Mouse (Mus musculus) heart, postnatal 0 days (tissue): ENCODE data around the gene Kcnn1. TPM values are rescaled to one million over a fixed set of nuclear protein-coding genes. Genes with fewer than 3 reads are reported as not detected.
"Not testable (repeated sequence)": the region's sequence is repeated elsewhere in the genome, so short reads cannot be mapped to it uniquely, and the experiment has no call there.

Source experiments
- ATAC-seq: fragments of 200-750 bp; cut with Nextera tagmentation; 2 replicates; pipeline ENCODE4 v1.8.0; 2017; ENCODE audit warnings: low read depth, moderate number of reproducible peaks, moderate library complexity; ENCODE audit not compliant: insufficient read depth
- DNase-seq: peaks from one replicate; pipeline ENCODE4 v3.0.0-alpha.2; 2016; ENCODE audit warnings: low spot score
- H3K27ac ChIP-seq: fragments of 300-500 bp; sonication (generic); 2 replicates; pipeline ENCODE4 v1.5.1; 2014; ENCODE audit warnings: low read depth, mild to moderate bottlenecking
- H3K27me3 ChIP-seq: fragments of 300-500 bp; sonication (generic); 2 replicates; pipeline ENCODE4 v1.6.1; 2014; ENCODE audit warnings: low read length, mixed read lengths; ENCODE audit not compliant: control insufficient read depth, insufficient read depth
- H3K36me3 ChIP-seq: fragments of 300-500 bp; sonication (generic); replicated peaks from 2 replicates; pipeline ENCODE4 v1.6.1; 2014; ENCODE audit warnings: low read length, mixed read lengths; ENCODE audit not compliant: control insufficient read depth, insufficient read depth
- H3K4me1 ChIP-seq: fragments of 300-500 bp; sonication (generic); 2 replicates; pipeline ENCODE4 v1.6.1; 2014; ENCODE audit warnings: antibody characterized with exemption; ENCODE audit not compliant: control insufficient read depth, insufficient read depth
- H3K4me2 ChIP-seq: fragments of 300-500 bp; sonication (generic); 2 replicates; pipeline ENCODE4 v1.6.1; 2014; ENCODE audit warnings: low read depth, mild to moderate bottlenecking, low read length, moderate library complexity
- H3K4me3 ChIP-seq: fragments of 300-500 bp; sonication (generic); 2 replicates; pipeline ENCODE4 v1.5.1; 2014; ENCODE audit warnings: low read depth, low read length
- H3K9ac ChIP-seq: fragments of 300-500 bp; sonication (generic); replicated peaks from 2 replicates; pipeline ENCODE4 v1.6.1; 2014; ENCODE audit warnings: low read depth, low read length, mixed read lengths
- H3K9me3 ChIP-seq: fragments of 300-500 bp; sonication (generic); replicated peaks from 2 replicates; pipeline ENCODE4 v1.6.1; 2016; ENCODE audit warnings: low read length; ENCODE audit not compliant: control insufficient read depth
- CTCF ChIP-seq: IDR thresholded peaks from 2 replicates; pipeline ENCODE4 v1.5.1; 2016; ENCODE audit warnings: antibody characterized with exemption, control low read depth, low read depth
- EP300 ChIP-seq: IDR thresholded peaks from 2 replicates; pipeline ENCODE4 v1.6.1; 2016; ENCODE audit warnings: antibody characterized with exemption, low read depth
- WGBS: fragments of 180-500 bp; shearing (Covaris S2); extraction: QIAGEN DNeasy Blood & Tissue Kit; methylation state at CpG from one replicate; pipeline ENCODE4 v1.1.7; 2014; 5-methylcytosine and 5-hydroxymethylcytosine counted together
- polyA plus RNA-seq: library from polyadenylated mRNA; unstranded; fragments of >200 nt; fragmentation: Nextera tagmentation; extraction: Ambion mirVana; gene quantifications from 2 replicates; pipeline ENCODE4 v1.2.1, GENCODE M21; 2015
- total RNA-seq: library from RNA; depleted of rRNA; stranded (reverse); fragments of >200 nt; gene quantifications from 2 replicates; pipeline ENCODE4 v1.2.3, GENCODE M21; 2014; ENCODE audit warnings: low replicate concordance

The Kcnn1 gene
- total and polyA plus RNA-seq, 2 experiments from 2014 or later: 3.4 to 25.2 TPM

DNA sequence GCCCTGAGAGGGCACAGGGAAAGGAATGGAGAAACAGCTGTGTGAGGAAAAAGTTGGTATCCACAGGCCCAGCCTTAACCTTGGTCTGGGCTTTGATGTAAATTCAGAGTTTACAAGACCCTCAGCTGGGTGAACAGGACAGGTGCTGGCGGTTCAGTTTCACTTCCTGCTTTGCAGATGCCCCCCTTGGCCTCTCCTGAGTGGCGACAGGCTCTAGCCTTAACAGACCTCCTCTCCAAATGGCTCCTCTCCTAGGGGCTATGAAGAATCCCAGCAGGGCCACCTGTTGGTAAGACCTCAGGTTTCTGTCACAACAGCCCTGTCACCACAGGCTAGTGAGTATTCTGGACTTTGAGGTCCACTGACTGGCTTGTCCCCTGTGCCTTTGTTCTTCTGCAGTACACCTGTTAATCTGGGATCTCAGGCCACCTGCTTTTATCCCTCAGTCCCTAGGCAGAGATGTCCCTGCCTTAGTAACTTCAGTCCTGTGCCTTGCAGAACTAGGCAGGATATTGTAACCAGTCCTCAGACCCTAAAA, 35.7 kb upstream of the Kcnn1 start:
- H3K27ac ChIP-seq: no peak overlapping the region
- DNase-seq (no peak), ATAC-seq (no peak)
- H3K4me3 ChIP-seq: no peak overlapping the region
- peaks cover 6% of the 10 kb centered on the region for H3K4me1 ChIP-seq
- H3K36me3 ChIP-seq: peaks cover 21% of the 10 kb centered on the region
- 53% methylated on average over 2 of the region's 2 CpGs for WGBS
- H3K9ac ChIP-seq: no peak overlapping the region
- H3K4me2 ChIP-seq: no peak overlapping the region
- H3K9me3 ChIP-seq: no peaks in the 10 kb centered on the region
- no peaks in the 10 kb centered on the region for H3K27me3 ChIP-seq
- TF ChIP-seq EP300 (no peak), CTCF (no peak)

DNA sequence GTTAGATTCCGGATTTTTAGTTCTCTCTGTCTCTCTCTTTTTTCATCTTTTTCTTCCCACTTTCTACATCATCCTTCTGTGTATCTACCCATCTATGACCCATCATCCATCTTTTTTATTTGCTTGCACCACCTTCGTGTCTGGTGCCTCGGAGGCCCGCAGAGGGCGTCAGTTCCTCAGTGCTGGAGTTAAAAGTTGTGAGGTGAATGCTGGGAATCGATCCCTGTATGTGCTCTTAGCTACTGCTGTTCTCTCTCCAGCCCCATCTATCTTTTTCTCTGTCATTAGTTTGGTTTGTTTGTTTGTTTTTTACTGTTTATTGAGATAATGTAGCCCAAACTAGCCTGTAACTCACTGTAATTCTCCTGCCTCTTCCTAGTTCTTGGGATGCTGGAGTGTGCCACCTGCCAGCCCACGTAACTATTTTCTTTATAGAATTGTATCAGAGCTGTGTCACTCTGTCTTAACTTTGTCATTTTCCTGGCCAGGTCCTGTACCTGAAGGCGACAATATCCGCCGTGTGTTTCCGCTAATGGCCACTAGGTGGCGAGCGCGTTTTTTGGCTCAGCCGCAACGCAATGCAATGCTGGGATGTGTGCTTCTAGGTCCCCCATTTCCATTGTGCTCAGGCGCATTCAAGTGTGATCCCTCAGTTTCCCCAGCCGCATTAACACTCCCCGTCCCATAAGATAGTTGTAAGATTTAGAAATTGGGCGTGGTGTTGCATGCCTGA, 34.8 kb upstream of the Kcnn1 start:
- under 1% methylated on average over 20 of the region's 20 CpGs for WGBS
- peak overlapping the region; percentile 63 for H3K9ac ChIP-seq
- peak; percentile 74 for DNase-seq
- H3K4me2 ChIP-seq: peak overlapping the region; percentile 74
- H3K36me3 ChIP-seq: peaks cover 21% of the 10 kb centered on the region
- peak; percentile 49 for ATAC-seq
- peaks cover 6% of the 10 kb centered on the region for H3K27me3 ChIP-seq
- peak; percentile 97 for TF ChIP-seq CTCF
- TF ChIP-seq EP300: no peak
- H3K9me3 ChIP-seq: no peaks in the 10 kb centered on the region
- H3K4me1 ChIP-seq: peaks cover 6% of the 10 kb centered on the region
- H3K27ac ChIP-seq: peak overlapping the region; percentile 77
- H3K4me3 ChIP-seq: peak overlapping the region; percentile 95

DNA sequence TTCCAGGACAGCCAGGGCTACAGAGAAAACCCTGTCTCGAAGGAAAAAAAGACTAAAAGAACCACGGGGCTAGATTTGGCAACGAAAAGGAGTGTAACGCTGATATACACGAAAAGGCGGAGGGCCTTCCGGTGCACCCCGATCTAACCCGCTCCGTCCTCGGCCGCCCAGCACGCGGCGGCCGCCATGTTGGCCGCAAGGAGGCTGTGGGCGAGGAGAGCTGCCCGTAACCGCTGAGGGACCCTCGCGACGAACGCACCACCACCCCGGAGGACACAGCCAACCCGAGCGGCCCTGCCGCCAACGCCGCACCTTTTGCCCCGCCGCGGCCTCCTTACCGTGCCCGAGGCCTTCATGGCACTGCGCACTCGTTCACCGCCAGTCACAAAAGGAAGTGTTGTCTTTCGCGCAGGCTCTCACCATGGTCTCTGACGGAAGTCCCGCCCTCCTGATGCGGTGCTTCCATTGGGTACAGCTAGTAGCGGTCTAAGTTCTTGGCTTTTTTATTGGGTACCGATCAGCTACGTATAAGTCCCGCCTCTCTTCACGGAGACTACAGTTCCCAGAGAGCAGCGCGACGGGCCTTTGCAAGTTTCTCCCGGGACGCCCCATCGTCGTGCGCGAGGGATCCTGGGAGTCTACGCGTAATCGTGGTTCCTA, 34.1 kb upstream of the Kcnn1 start, which contains the start of gene Rpl18a:
TSS of gene Rpl18a (minus strand) at position 392 of the 660 bp plus-strand sequence.
- 0% methylated on average over 60 of the region's 60 CpGs for WGBS
- peaks cover 13% of the 10 kb centered on the region for H3K27me3 ChIP-seq
- H3K4me1 ChIP-seq: peaks cover 6% of the 10 kb centered on the region

DNA sequence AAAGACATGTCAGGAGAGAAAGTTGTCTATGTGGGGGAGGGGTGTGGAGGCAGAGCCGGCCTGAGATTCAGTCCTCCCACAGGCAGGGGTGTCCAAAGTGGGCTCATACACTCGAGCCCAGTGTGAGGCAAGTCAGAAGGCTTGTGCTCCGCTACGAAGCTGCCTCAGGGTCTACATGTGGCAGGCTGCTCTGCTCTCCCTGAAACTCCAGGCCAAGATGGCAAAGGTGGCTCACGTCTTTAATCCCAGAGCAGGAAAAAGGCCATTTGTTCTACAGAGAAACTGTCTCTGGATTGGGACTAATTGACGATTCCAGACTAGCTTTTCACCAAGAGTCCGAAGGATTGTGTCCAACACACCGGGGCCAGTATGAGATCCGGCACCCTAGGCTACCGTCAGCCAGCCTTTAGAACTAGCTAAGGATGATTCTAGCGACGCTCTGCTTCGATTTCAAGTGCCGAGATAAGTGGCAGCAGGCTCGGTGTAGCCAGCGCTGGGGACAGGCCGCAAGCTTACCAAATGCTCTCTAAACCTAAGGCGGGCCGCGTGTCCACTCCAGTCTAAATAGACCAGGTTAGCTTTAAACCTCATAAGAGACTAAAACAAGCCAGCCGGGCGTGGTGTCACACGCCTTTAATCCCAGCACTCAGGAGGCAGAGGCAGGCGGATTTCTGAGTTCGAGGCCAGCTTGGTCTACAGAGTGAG, 33.4 kb upstream of the Kcnn1 start:
- Histone ChIP-seq H3K4me3 (peak overlapping the region; percentile 95), H3K4me1 (peaks cover 6% of the 10 kb centered on the region), H3K4me2 (peak overlapping the region; percentile 86), H3K9me3 (no peaks in the 10 kb centered on the region), H3K9ac (peak overlapping the region; percentile 93), H3K27me3 (peaks cover 20% of the 10 kb centered on the region), H3K27ac (peak overlapping the region; percentile 80), H3K36me3 (peaks cover 21% of the 10 kb centered on the region)
- no peak for DNase-seq
- no peak for ATAC-seq
- TF ChIP-seq CTCF (no peak), EP300 (no peak)
- WGBS: 3% methylated on average over 25 of the region's 25 CpGs

More for the DNA sequence above, 34.1 kb upstream of the Kcnn1 start, which contains the start of gene Rpl18a:
- H3K9ac ChIP-seq: peak within 1 kb of the TSS; percentile 93
- ATAC-seq (peak; percentile 98), DNase-seq (peak; percentile 100)
- peak within 1 kb of the TSS; percentile 80 for H3K27ac ChIP-seq
- H3K9me3 ChIP-seq: no peaks in the 10 kb centered on the region
- peak within 1 kb of the TSS; percentile 95 for H3K4me3 ChIP-seq
- H3K36me3 ChIP-seq: peaks cover 21% of the 10 kb centered on the region
- H3K4me2 ChIP-seq: peak within 1 kb of the TSS; percentile 86
- TF ChIP-seq CTCF (no peak), EP300 (no peak)

DNA sequence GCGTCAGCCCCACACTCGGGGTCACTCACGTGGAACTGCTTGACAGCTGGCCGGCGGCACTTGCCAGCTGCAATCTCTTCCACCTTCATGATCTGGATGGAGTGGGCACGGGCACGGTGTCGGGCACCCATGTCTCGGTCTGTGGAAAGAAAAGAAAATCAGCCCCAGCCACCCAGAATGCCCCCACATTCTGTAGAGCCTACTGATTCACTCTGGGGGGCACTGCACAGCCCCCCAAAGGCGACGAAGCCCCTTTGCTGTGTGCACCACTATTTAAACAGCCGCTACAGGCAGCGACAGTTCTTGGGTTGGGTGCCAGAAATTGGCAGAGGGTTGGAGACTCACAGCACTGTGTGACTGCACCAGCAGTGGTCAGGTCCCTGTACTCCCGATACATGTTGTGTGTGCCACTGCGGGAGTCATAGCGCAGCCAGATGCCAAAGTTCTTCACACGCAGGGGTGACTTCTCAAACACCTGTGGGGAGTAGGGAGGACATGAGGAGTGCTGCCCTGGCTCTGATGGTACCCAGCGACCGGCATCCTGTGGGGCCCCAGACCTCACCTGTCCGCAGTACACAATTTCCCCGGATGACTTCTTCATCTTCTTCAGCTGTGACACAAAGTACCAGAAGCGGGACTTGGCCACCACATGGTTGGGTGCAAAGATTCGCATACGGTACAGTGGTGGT, 32.7 kb upstream of the Kcnn1 start:
- 86% methylated on average over 22 of the region's 24 CpGs for WGBS
- not testable (repeated sequence) for H3K4me1 ChIP-seq, H3K9me3 ChIP-seq, DNase-seq, ATAC-seq, H3K27ac ChIP-seq
- H3K9ac ChIP-seq: peak overlapping the region; percentile 93; the same call in 1 of the 2 replicates
- H3K36me3 ChIP-seq: peaks cover 21% of the 10 kb centered on the region
- peaks cover 28% of the 10 kb centered on the region for H3K27me3 ChIP-seq
- peak overlapping the region; percentile 95; the same call in 1 of the 2 replicates for H3K4me3 ChIP-seq
- peak overlapping the region; percentile 86 for H3K4me2 ChIP-seq
